Mouse (Mus musculus) limb, embryonic 14.5 days (tissue): ENCODE results near the gene 4931409K22Rik. TPM values are rescaled to one million over a fixed set of nuclear protein-coding genes. Genes with fewer than 3 reads are reported as not detected.

Source experiments
- ATAC-seq: fragments of 200-750 bp; cut with Nextera tagmentation; 2 replicates; pipeline ENCODE4 v1.8.0; 2017; ENCODE audit warnings: low read depth, moderate number of reproducible peaks, moderate TSS enrichment; ENCODE audit not compliant: low FRiP score
- DNase-seq: peaks from one replicate; pipeline ENCODE4 v3.0.0-alpha.2; 2015; ENCODE audit warnings: low spot score
- H3K27ac ChIP-seq: fragments of 300-500 bp; sonication (generic); replicated peaks from 2 replicates; pipeline ENCODE4 v1.5.1; 2014; ENCODE audit warnings: low read depth, mild to moderate bottlenecking, low read length, moderate library complexity, mixed read lengths
- H3K27me3 ChIP-seq: fragments of 300-500 bp; sonication (generic); 2 replicates; pipeline ENCODE4 v1.6.1; 2014; ENCODE audit warnings: low read length, mixed read lengths; ENCODE audit not compliant: control insufficient read depth, insufficient read depth
- H3K36me3 ChIP-seq: fragments of 300-500 bp; sonication (generic); 2 replicates; pipeline ENCODE4 v1.6.1; 2014; ENCODE audit warnings: mild to moderate bottlenecking, low read length, moderate library complexity, mixed read lengths; ENCODE audit not compliant: control insufficient read depth, insufficient read depth
- H3K4me1 ChIP-seq: fragments of 300-500 bp; sonication (generic); 2 replicates; pipeline ENCODE4 v1.6.1; 2014; ENCODE audit warnings: antibody characterized with exemption, low read length, mixed read lengths; ENCODE audit not compliant: control insufficient read depth, insufficient read depth
- H3K4me2 ChIP-seq: fragments of 300-500 bp; sonication (generic); replicated peaks from 2 replicates; pipeline ENCODE4 v1.6.1; 2014; ENCODE audit warnings: low read depth, mild to moderate bottlenecking, low read length, moderate library complexity; ENCODE audit not compliant: severe bottlenecking
- H3K4me3 ChIP-seq: fragments of 300-500 bp; sonication (generic); replicated peaks from 2 replicates; pipeline ENCODE4 v1.5.1; 2014; ENCODE audit warnings: low read length
- H3K9ac ChIP-seq: fragments of 300-500 bp; sonication (generic); 2 replicates; pipeline ENCODE4 v1.6.1; 2014; ENCODE audit warnings: mild to moderate bottlenecking, low read depth, low read length, moderate library complexity; ENCODE audit not compliant: severe bottlenecking
- H3K9me3 ChIP-seq: fragments of 300-500 bp; sonication (generic); 2 replicates; pipeline ENCODE4 v1.6.1; 2016; ENCODE audit warnings: low read length; ENCODE audit not compliant: control insufficient read depth
- POLR2A ChIP-seq: fragments of 200-500 bp; IDR thresholded peaks from 2 replicates; pipeline ENCODE4 v1.8.0; 2012; ENCODE audit warnings: inconsistent platforms, mild to moderate bottlenecking, moderate library complexity, borderline replicate concordance; ENCODE audit not compliant: insufficient read depth, insufficient read length; ENCODE audit errors: extremely low read depth
- WGBS: fragments of 180-500 bp; shearing (Covaris S2); extraction: QIAGEN DNeasy Blood & Tissue Kit; methylation state at CpG from one replicate; pipeline ENCODE4 v1.1.7; 2014; 5-methylcytosine and 5-hydroxymethylcytosine counted together
- polyA plus RNA-seq, 2 experiments: library from polyadenylated mRNA; depleted of rRNA in 1 of 2; stranded (reverse) in 1 of 2; unstranded in 1 of 2; fragments of >200 nt; fragmentation: Nextera tagmentation in 1 of 2; extraction: Ambion mirVana in 1 of 2; gene quantifications; 2 replicates each; pipeline versions ENCODE4 v1.2.1 to v1.2.3; 2012 to 2014

Gene 4931409K22Rik
- polyA plus RNA-seq, 2 experiments = 0.12 to 0.35 TPM

- no peak for DNase-seq
- H3K9ac ChIP-seq = no peak overlapping the region
- no peak for ATAC-seq
- 43% methylated on average over 11 of the region's 11 CpGs for whole genome bisulfite sequencing
- TF ChIP-seq POLR2A = no peak
- H3K4me1 ChIP-seq = no peaks in the 10 kb centered on the region
- no peak overlapping the region for H3K27ac ChIP-seq
- H3K9me3 ChIP-seq = no peaks in the 10 kb centered on the region
- H3K4me2 ChIP-seq = no peak overlapping the region
- H3K4me3 ChIP-seq = no peak overlapping the region
- no peaks in the 10 kb centered on the region for H3K36me3 ChIP-seq
- peaks cover 15% of the 10 kb centered on the region for H3K27me3 ChIP-seq
Observed at GRCm38 (mm10) chr5:24533391-24533790, 23.2 kb downstream of the 4931409K22Rik start.

GRCm38 (mm10) chr5:24530042-24530689 lies 26.4 kb downstream of the 4931409K22Rik start:
- peaks cover 46% of the 10 kb centered on the region for H3K27me3 ChIP-seq
- no peak overlapping the region for H3K4me3 ChIP-seq
- H3K9me3 ChIP-seq = no peaks in the 10 kb centered on the region
- H3K4me1 ChIP-seq = peaks cover 5% of the 10 kb centered on the region; the same call in 1 of the 2 replicates
- H3K9ac ChIP-seq = no peak overlapping the region
- H3K36me3 ChIP-seq = no peaks in the 10 kb centered on the region
- DNase-seq = peak; percentile 77
- ATAC-seq = peak; percentile 84
- H3K4me2 ChIP-seq = no peak overlapping the region
- TF ChIP-seq POLR2A = 0 out of 2 replicates have a peak, but pooled peaks have one; percentile 22
- 20% methylated on average over 24 of the region's 24 CpGs for WGBS
- no peak overlapping the region for H3K27ac ChIP-seq

GRCm38 (mm10) chr5:24527780-24528179 lies 28.8 kb downstream of the 4931409K22Rik start:
- ATAC-seq = no peak
- Histone ChIP-seq H3K36me3 (no peaks in the 10 kb centered on the region), H3K4me2 (no peak overlapping the region), H3K4me1 (peaks cover 5% of the 10 kb centered on the region; the same call in 1 of the 2 replicates), H3K4me3 (no peak overlapping the region), H3K9me3 (no peaks in the 10 kb centered on the region), H3K27ac (no peak overlapping the region), H3K9ac (no peak overlapping the region), H3K27me3 (peaks cover 70% of the 10 kb centered on the region)
- no peak for TF ChIP-seq POLR2A
- DNase-seq = no peak
- 13% methylated on average over 6 of the region's 6 CpGs for WGBS

GRCm38 (mm10) chr5:24526889-24527230 lies 29.7 kb downstream of the 4931409K22Rik start, which contains the start of gene Gbx1:
Gene Gbx1, minus strand, starts transcription at chr5:24527202.
- peak within 1 kb of the TSS; percentile 74 for H3K4me2 ChIP-seq
- no peak within 1 kb of the TSS for H3K27ac ChIP-seq
- 2% methylated on average over 16 of the region's 49 CpGs for WGBS
- DNase-seq = no peak
- peak within 1 kb of the TSS; percentile 39 for H3K4me3 ChIP-seq
- H3K9ac ChIP-seq = peak within 1 kb of the TSS; percentile 28; the same call in 1 of the 2 replicates
- ATAC-seq = no peak
- TF ChIP-seq POLR2A = no peak
- H3K9me3 ChIP-seq = no peaks in the 10 kb centered on the region
- no peaks in the 10 kb centered on the region for H3K36me3 ChIP-seq
- peaks cover 5% of the 10 kb centered on the region; the same call in 1 of the 2 replicates for H3K4me1 ChIP-seq
- H3K27me3 ChIP-seq = peaks cover 78% of the 10 kb centered on the region

- Histone ChIP-seq H3K27ac (no peak overlapping the region), H3K4me2 (peak overlapping the region; percentile 74), H3K4me1 (peaks cover 5% of the 10 kb centered on the region; the same call in 1 of the 2 replicates), H3K27me3 (peaks cover 84% of the 10 kb centered on the region), H3K36me3 (no peaks in the 10 kb centered on the region), H3K9ac (peak overlapping the region; percentile 28; the same call in 1 of the 2 replicates), H3K9me3 (no peaks in the 10 kb centered on the region), H3K4me3 (peak overlapping the region; percentile 39)
- TF ChIP-seq POLR2A = no peak
- ATAC-seq (0 out of 2 replicates have a peak, but pooled peaks have one; percentile 35), DNase-seq (no peak)
- WGBS = 1% methylated on average over 12 of the region's 109 CpGs
Observed at GRCm38 (mm10) chr5:24526190-24526888, 30.3 kb downstream of the 4931409K22Rik start.
